Mouse (Mus musculus) heart, postnatal 0 days (tissue): ENCODE data around the gene Aarsd1.
"Not testable (repeated sequence)": the region's sequence is repeated elsewhere in the genome, so short reads cannot be mapped to it uniquely, and the experiment has no call there.

Source experiments
- CTCF ChIP-seq: IDR thresholded peaks from 2 replicates; pipeline ENCODE4 v1.5.1; 2016; ENCODE audit warnings: antibody characterized with exemption, control low read depth, low read depth
- EP300 ChIP-seq: IDR thresholded peaks from 2 replicates; pipeline ENCODE4 v1.6.1; 2016; ENCODE audit warnings: antibody characterized with exemption, low read depth

GRCm38 (mm10) chr11:101446860-101447259 lies 29.4 kb upstream of the Aarsd1 start:
- not testable (repeated sequence) for TF ChIP-seq CTCF, EP300
